Mouse (Mus musculus): ENCODE data around the gene Agbl5. TPM values are rescaled to one million over a fixed set of nuclear protein-coding genes. Genes with fewer than 3 reads are reported as not detected.

Agbl5 gene
- polyA plus RNA-seq, 1 experiment from 2014 or later = 28.8 TPM

GRCm38 (mm10) chr5:30889088-30889754, 727 bp downstream of the Agbl5 start:
- Histone ChIP-seq H3K27ac (peak overlapping the region; percentile 98), H3K4me1 (peaks cover 17% of the 10 kb centered on the region), H3K36me3 (replicated peaks) (peaks cover 39% of the 10 kb centered on the region), H3K9me3 (no peaks in the 10 kb centered on the region), H3K9ac (peak overlapping the region; percentile 83), H3K4me3 (replicated peaks) (peak overlapping the region; percentile 82), H3K27me3 (no peaks in the 10 kb centered on the region), H3K4me2 (peak overlapping the region; percentile 69)
- ATAC-seq (ENCODE audit: low FRiP score) = peak; percentile 31
- WGBS = 1% methylated on average over 33 of the region's 42 CpGs

DNA sequence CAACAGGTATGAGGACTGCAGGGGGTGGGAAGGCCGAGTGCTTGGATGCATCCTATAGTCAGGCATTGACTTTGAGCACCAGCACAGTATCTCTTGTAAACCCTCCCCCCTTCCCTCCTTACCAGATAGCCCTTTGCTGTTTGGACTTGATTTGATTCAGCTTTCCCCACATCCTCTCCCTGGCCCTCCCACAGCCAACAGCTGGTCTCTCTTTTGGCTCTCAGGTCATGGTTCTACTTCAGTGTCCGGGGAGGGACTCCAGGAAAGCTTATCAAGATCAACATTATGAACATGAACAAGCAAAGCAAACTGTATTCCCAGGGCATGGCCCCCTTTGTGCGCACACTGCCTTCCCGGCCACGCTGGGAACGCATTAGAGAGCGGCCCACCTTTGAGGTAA, 1.9 kb downstream of the Agbl5 start:
- WGBS = 84% methylated on average over 7 of the region's 7 CpGs
- Histone ChIP-seq H3K27me3 (no peaks in the 10 kb centered on the region), H3K9me3 (no peaks in the 10 kb centered on the region), H3K27ac (no peak overlapping the region), H3K9ac (peak overlapping the region; percentile 83), H3K36me3 (replicated peaks) (peaks cover 51% of the 10 kb centered on the region), H3K4me2 (peak overlapping the region; percentile 69), H3K4me3 (replicated peaks) (peak overlapping the region; percentile 82), H3K4me1 (peaks cover 17% of the 10 kb centered on the region)
- ATAC-seq (ENCODE audit: low FRiP score) = no peak

- no peak for ATAC-seq (ENCODE audit: low FRiP score)
- Histone ChIP-seq H3K9me3 (no peaks in the 10 kb centered on the region), H3K27me3 (no peaks in the 10 kb centered on the region), H3K4me3 (replicated peaks) (no peak overlapping the region), H3K36me3 (replicated peaks) (peaks cover 76% of the 10 kb centered on the region), H3K9ac (no peak overlapping the region), H3K4me1 (peaks cover 11% of the 10 kb centered on the region), H3K4me2 (no peak overlapping the region), H3K27ac (no peak overlapping the region)
- WGBS = 91% methylated on average over 5 of the region's 5 CpGs
These were observed 13.4 kb downstream of the Agbl5 start for GRCm38 (mm10) chr5:30901860-30902259.

DNA sequence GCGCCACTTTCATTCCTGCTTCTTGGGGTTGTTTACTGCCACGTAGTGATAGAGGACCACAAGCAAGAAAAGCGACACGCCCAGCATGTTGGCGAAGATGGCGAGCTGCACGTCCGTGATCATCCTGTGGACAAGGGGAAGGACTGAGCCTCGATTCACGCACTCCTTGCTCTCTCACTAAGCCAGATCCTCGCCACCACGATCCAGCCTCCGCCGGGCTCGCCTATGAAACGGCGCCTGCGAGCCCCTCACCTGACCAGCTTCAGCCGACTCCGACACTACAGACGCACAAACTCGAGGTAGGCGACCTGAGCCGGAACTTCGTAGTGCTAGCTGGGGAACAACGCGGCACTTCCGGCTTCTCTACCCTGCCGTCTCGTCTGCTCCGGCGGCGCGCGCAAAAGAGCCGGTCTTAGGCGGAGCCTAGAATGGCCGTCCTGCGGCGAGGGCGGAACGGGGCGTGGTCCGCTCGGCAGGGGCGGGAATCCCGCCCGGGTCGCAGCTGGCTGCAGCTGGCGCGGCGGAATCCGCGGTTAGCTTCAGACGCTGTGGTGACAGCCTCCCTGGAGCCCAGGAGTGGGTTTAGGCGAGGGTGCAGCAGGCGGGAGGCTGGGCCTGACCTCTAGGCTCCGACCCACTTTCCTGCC, 19.0 kb downstream of the Agbl5 start, which contains the start of gene Ost4:
TSS of gene Ost4 (minus strand) at position 376 of the 647 bp plus-strand sequence.
- Histone ChIP-seq H3K27ac (peak within 1 kb of the TSS; percentile 81), H3K9me3 (no peaks in the 10 kb centered on the region), H3K4me1 (peaks cover 32% of the 10 kb centered on the region), H3K27me3 (peaks cover 7% of the 10 kb centered on the region), H3K4me2 (peak within 1 kb of the TSS; percentile 96), H3K36me3 (replicated peaks) (peaks cover 34% of the 10 kb centered on the region), H3K9ac (peak within 1 kb of the TSS; percentile 76), H3K4me3 (replicated peaks) (peak within 1 kb of the TSS; percentile 78)
- ATAC-seq (ENCODE audit: low FRiP score) = peak; percentile 96
- WGBS = under 1% methylated on average over 58 of the region's 58 CpGs

- H3K27ac ChIP-seq = peak overlapping the region; percentile 81; the same call in 1 of the 2 replicates
- peaks cover 23% of the 10 kb centered on the region for H3K36me3 ChIP-seq (replicated peaks)
- no peaks in the 10 kb centered on the region for H3K9me3 ChIP-seq
- no peak for ATAC-seq (ENCODE audit: low FRiP score)
- WGBS = 55% methylated on average over 13 of the region's 13 CpGs
- peak overlapping the region; percentile 76 for H3K9ac ChIP-seq
- H3K4me3 ChIP-seq (replicated peaks) = peak overlapping the region; percentile 78
- H3K4me2 ChIP-seq = peak overlapping the region; percentile 96
- peaks cover 7% of the 10 kb centered on the region for H3K27me3 ChIP-seq
- peaks cover 43% of the 10 kb centered on the region for H3K4me1 ChIP-seq
These were observed 20.2 kb downstream of the Agbl5 start for GRCm38 (mm10) chr5:30908426-30909299.

DNA sequence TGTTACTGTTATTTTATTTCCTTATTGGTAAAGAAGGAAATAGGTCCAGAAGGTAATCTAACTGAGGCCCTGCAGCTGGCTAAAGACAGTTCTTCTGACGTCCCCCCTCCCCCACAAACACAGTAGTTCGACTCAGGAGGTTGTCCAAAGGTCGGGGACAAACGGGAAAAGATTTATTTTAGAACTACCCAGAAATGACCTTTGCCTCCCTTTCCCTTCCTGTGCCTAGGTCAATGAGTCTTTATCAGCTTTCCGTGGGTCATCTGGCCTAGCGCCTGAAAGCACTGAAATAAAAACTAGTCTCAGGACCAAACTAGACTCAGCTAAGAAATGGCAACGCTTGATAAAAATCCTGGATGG, 20.8 kb downstream of the Agbl5 start:
- no peak overlapping the region for H3K9ac ChIP-seq
- H3K27me3 ChIP-seq = peaks cover 7% of the 10 kb centered on the region
- no peaks in the 10 kb centered on the region for H3K9me3 ChIP-seq
- H3K4me3 ChIP-seq (replicated peaks) = no peak overlapping the region
- H3K4me2 ChIP-seq = no peak overlapping the region
- H3K4me1 ChIP-seq = peaks cover 49% of the 10 kb centered on the region
- WGBS = 66% methylated on average over 7 of the region's 7 CpGs
- H3K36me3 ChIP-seq (replicated peaks) = peaks cover 17% of the 10 kb centered on the region
- no peak overlapping the region for H3K27ac ChIP-seq
- ATAC-seq (ENCODE audit: low FRiP score) = no peak

DNA sequence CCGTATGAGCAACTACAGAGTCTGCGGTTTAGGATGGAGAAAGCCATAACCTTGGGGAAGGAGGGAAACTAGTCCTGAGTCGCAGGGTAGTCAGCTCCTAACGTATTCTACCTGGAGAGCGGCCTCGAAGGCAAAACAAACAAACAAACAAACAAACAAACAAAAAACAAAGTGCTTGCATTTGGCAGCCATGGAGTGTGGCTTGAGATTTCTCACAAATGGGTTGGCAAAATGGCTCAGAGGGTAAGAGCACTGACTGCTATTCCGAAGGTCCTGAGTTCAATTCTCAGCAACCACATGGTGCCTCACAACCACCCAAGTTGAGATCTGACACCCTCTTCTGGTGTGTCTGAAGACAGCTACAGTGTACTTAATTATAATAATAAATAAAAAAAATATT, 21.4 kb downstream of the Agbl5 start:
- Histone ChIP-seq H3K4me2 (no peak overlapping the region), H3K9me3 (no peaks in the 10 kb centered on the region), H3K27me3 (peaks cover 7% of the 10 kb centered on the region), H3K27ac (no peak overlapping the region), H3K4me3 (replicated peaks) (no peak overlapping the region), H3K36me3 (replicated peaks) (peaks cover 11% of the 10 kb centered on the region), H3K4me1 (peaks cover 52% of the 10 kb centered on the region), H3K9ac (no peak overlapping the region)
- WGBS = 86% methylated on average over 7 of the region's 7 CpGs
- ATAC-seq (ENCODE audit: low FRiP score) = no peak

DNA sequence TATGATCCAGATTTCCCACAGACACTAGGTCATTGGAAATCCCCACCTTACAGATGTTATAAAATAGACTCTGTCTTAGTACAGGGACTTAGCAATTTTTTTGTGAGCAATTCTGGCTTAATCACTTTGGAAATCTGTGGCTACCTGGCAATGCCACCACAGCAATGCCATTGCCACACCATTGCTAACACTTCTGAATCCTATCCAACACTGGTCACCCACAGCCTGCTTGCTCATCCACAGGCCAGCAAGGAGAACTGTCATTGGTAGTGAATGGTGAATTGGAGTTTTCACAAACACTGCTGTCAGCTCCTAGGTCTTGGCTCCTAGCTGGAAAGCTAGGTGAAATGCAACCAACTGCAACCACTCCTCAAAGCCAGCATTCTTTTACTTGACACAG, 22.0 kb downstream of the Agbl5 start:
- Histone ChIP-seq H3K36me3 (replicated peaks) (peaks cover 5% of the 10 kb centered on the region; the same call in 1 of the 2 replicates), H3K4me3 (replicated peaks) (no peak overlapping the region), H3K4me1 (peaks cover 58% of the 10 kb centered on the region), H3K9ac (no peak overlapping the region), H3K4me2 (no peak overlapping the region), H3K9me3 (no peaks in the 10 kb centered on the region), H3K27ac (no peak overlapping the region), H3K27me3 (peaks cover 7% of the 10 kb centered on the region)
- no peak for ATAC-seq (ENCODE audit: low FRiP score)

GRCm38 (mm10) chr5:30912156-30912555, 23.7 kb downstream of the Agbl5 start:
- no peak for ATAC-seq (ENCODE audit: low FRiP score)
- Histone ChIP-seq H3K9me3 (no peaks in the 10 kb centered on the region), H3K36me3 (replicated peaks) (no peaks in the 10 kb centered on the region), H3K27ac (peak overlapping the region; percentile 75), H3K27me3 (peaks cover 7% of the 10 kb centered on the region), H3K9ac (0 out of 2 replicates have a peak overlapping the region, but pooled peaks have one; percentile 17), H3K4me2 (0 out of 2 replicates have a peak overlapping the region, but pooled peaks have one; percentile 6), H3K4me3 (replicated peaks) (no peak overlapping the region), H3K4me1 (peaks cover 51% of the 10 kb centered on the region)
- 64% methylated on average over 5 of the region's 5 CpGs for WGBS

GRCm38 (mm10) chr5:30913060-30913841, 24.8 kb downstream of the Agbl5 start, which contains the start of gene Emilin1:
Gene Emilin1 (plus strand): TSS chr5:30913402.
- Histone ChIP-seq H3K27ac (peak within 1 kb of the TSS; percentile 75), H3K27me3 (peaks cover 6% of the 10 kb centered on the region), H3K9ac (peak within 1 kb of the TSS; percentile 36), H3K4me1 (peaks cover 47% of the 10 kb centered on the region), H3K4me2 (peak within 1 kb of the TSS; percentile 31), H3K36me3 (replicated peaks) (no peaks in the 10 kb centered on the region), H3K9me3 (no peaks in the 10 kb centered on the region), H3K4me3 (replicated peaks) (peak within 1 kb of the TSS; percentile 16)
- ATAC-seq (ENCODE audit: low FRiP score) = no peak
- WGBS = 39% methylated on average over 13 of the region's 13 CpGs

- ATAC-seq (ENCODE audit: low FRiP score) = no peak
- 76% methylated on average over 7 of the region's 7 CpGs for WGBS
- H3K9ac ChIP-seq = peak overlapping the region; percentile 36
- peaks cover 39% of the 10 kb centered on the region for H3K4me1 ChIP-seq
- H3K27me3 ChIP-seq = no peaks in the 10 kb centered on the region
- peak overlapping the region; percentile 31 for H3K4me2 ChIP-seq
- H3K27ac ChIP-seq = peak overlapping the region; percentile 75
- no peaks in the 10 kb centered on the region for H3K36me3 ChIP-seq (replicated peaks)
- peak overlapping the region; percentile 16 for H3K4me3 ChIP-seq (replicated peaks)
- H3K9me3 ChIP-seq = no peaks in the 10 kb centered on the region
These were observed 25.7 kb downstream of the Agbl5 start for GRCm38 (mm10) chr5:30914101-30914635.

Data from forebrain, embryonic 12.5 days (tissue).